Mouse (Mus musculus) cerebellum, adult 2 months (tissue): Measurements from ENCODE around the gene E2f8.

Experiments
- CTCF ChIP-seq: fragments of 200-500 bp; IDR thresholded peaks from 2 replicates; pipeline ENCODE4 v1.5.1; 2011; ENCODE audit warnings: low read depth, mild to moderate bottlenecking, control low read depth, low read length, moderate library complexity, borderline replicate concordance; ENCODE audit not compliant: insufficient read depth
- POLR2A ChIP-seq: fragments of 200-500 bp; IDR thresholded peaks from 2 replicates; pipeline ENCODE4 v1.6.1; 2011; ENCODE audit warnings: low read length, control low read depth, borderline replicate concordance; ENCODE audit not compliant: insufficient read depth

DNA sequence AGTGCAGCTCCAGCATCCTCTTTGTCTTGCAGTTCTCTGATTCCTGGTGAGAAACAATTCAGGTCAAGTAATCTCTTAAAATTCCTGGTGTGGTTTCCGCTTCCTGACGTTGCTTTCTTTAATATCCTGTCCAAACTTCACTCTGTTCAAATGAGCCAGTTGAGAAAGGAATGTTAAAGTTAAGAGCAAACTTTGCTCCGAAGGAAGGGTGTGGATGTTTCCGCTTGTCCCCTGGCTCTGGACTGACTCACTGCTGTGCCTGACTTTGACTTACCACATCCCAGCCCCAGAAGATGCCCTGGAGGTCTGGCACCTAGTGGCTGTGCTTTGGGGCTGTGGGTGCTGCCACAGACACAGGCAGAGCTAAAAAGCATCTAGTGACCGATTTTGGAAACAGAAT is 36.1 kb upstream of the E2f8 start:
- no peak for TF ChIP-seq POLR2A
- TF ChIP-seq CTCF: no peak
